Mouse (Mus musculus): ENCODE data around the gene Nfkb2. TPM values are rescaled to one million over a fixed set of nuclear protein-coding genes. Genes with fewer than 3 reads are reported as not detected.

The Nfkb2 gene
- polyA plus RNA-seq, 1 experiment: 4.2 TPM

GRCm38 (mm10) chr19:46287566-46287965, 16.6 kb upstream of the Nfkb2 start:
- TF ChIP-seq POLR2A (IDR thresholded peaks at IDR 0.05; ENCODE audit: borderline replicate concordance, insufficient read depth, low read length) (no peak), CTCF (IDR thresholded peaks at IDR 0.05; ENCODE audit: borderline replicate concordance, insufficient read depth, low read depth, low read length) (no peak)
- Histone ChIP-seq H3K27ac (ENCODE audit: insufficient read depth, low read length) (no peak overlapping the region), H3K4me1 (ENCODE audit: control insufficient read depth, insufficient read depth, low read length) (peaks cover 32% of the 10 kb centered on the region), H3K4me3 (replicated peaks; ENCODE audit: insufficient read depth, low read depth, low read length) (no peak overlapping the region), H3K27me3 (ENCODE audit: control insufficient read depth, insufficient read depth, low read length) (no peaks in the 10 kb centered on the region)
- 92% methylated on average over 3 of the region's 3 CpGs for WGBS
- DNase-seq: no peak

- no peak overlapping the region for H3K27ac ChIP-seq (ENCODE audit: insufficient read depth, low read length)
- H3K4me3 ChIP-seq (replicated peaks; ENCODE audit: insufficient read depth, low read depth, low read length): no peak overlapping the region
- DNase-seq: no peak
- TF ChIP-seq POLR2A (IDR thresholded peaks at IDR 0.05; ENCODE audit: borderline replicate concordance, insufficient read depth, low read length): no peak
- TF ChIP-seq CTCF (IDR thresholded peaks at IDR 0.05; ENCODE audit: borderline replicate concordance, insufficient read depth, low read depth, low read length): no peak
- 47% methylated on average over 12 of the region's 12 CpGs for WGBS
- H3K4me1 ChIP-seq (ENCODE audit: control insufficient read depth, insufficient read depth, low read length): peaks cover 19% of the 10 kb centered on the region
- H3K27me3 ChIP-seq (ENCODE audit: control insufficient read depth, insufficient read depth, low read length): no peaks in the 10 kb centered on the region
Measured at GRCm38 (mm10) chr19:46290535-46291105, 13.5 kb upstream of the Nfkb2 start.

GRCm38 (mm10) chr19:46296938-46297337, 7.2 kb upstream of the Nfkb2 start:
- DNase-seq: no peak
- TF ChIP-seq CTCF (IDR thresholded peaks at IDR 0.05; ENCODE audit: borderline replicate concordance, insufficient read depth, low read depth, low read length) (no peak), POLR2A (IDR thresholded peaks at IDR 0.05; ENCODE audit: borderline replicate concordance, insufficient read depth, low read length) (no peak)
- Histone ChIP-seq H3K27ac (ENCODE audit: insufficient read depth, low read length) (no peak overlapping the region), H3K4me3 (replicated peaks; ENCODE audit: insufficient read depth, low read depth, low read length) (no peak overlapping the region), H3K4me1 (ENCODE audit: control insufficient read depth, insufficient read depth, low read length) (no peaks in the 10 kb centered on the region), H3K27me3 (ENCODE audit: control insufficient read depth, insufficient read depth, low read length) (no peaks in the 10 kb centered on the region)
- WGBS: 79% methylated on average over 4 of the region's 4 CpGs

GRCm38 (mm10) chr19:46300294-46301045, 3.6 kb upstream of the Nfkb2 start:
- no peak overlapping the region for H3K27ac ChIP-seq (ENCODE audit: insufficient read depth, low read length)
- H3K4me3 ChIP-seq (replicated peaks; ENCODE audit: insufficient read depth, low read depth, low read length): no peak overlapping the region
- no peak for DNase-seq
- 44% methylated on average over 8 of the region's 8 CpGs for WGBS
- H3K4me1 ChIP-seq (ENCODE audit: control insufficient read depth, insufficient read depth, low read length): 0 out of 2 replicates have a peak, but pooled peaks cover 4% of the 10 kb centered on the region
- H3K27me3 ChIP-seq (ENCODE audit: control insufficient read depth, insufficient read depth, low read length): no peaks in the 10 kb centered on the region; the same call in 1 of the 2 replicates
- TF ChIP-seq POLR2A (IDR thresholded peaks at IDR 0.05; ENCODE audit: borderline replicate concordance, insufficient read depth, low read length) (no peak), CTCF (IDR thresholded peaks at IDR 0.05; ENCODE audit: borderline replicate concordance, insufficient read depth, low read depth, low read length) (no peak)

GRCm38 (mm10) chr19:46302551-46302950, 1.6 kb upstream of the Nfkb2 start:
- no peak for DNase-seq
- H3K27ac ChIP-seq (ENCODE audit: insufficient read depth, low read length): no peak overlapping the region
- no peak overlapping the region for H3K4me3 ChIP-seq (replicated peaks; ENCODE audit: insufficient read depth, low read depth, low read length)
- TF ChIP-seq CTCF (IDR thresholded peaks at IDR 0.05; ENCODE audit: borderline replicate concordance, insufficient read depth, low read depth, low read length) (no peak), POLR2A (IDR thresholded peaks at IDR 0.05; ENCODE audit: borderline replicate concordance, insufficient read depth, low read length) (no peak)
- 0 out of 2 replicates have a peak, but pooled peaks cover 4% of the 10 kb centered on the region for H3K4me1 ChIP-seq (ENCODE audit: control insufficient read depth, insufficient read depth, low read length)
- no peaks in the 10 kb centered on the region; the same call in 1 of the 2 replicates for H3K27me3 ChIP-seq (ENCODE audit: control insufficient read depth, insufficient read depth, low read length)
- WGBS: 86% methylated on average over 4 of the region's 4 CpGs

- Histone ChIP-seq H3K27me3 (ENCODE audit: control insufficient read depth, insufficient read depth, low read length) (no peaks in the 10 kb centered on the region; the same call in 1 of the 2 replicates), H3K4me3 (replicated peaks; ENCODE audit: insufficient read depth, low read depth, low read length) (no peak overlapping the region), H3K4me1 (ENCODE audit: control insufficient read depth, insufficient read depth, low read length) (0 out of 2 replicates have a peak, but pooled peaks cover 4% of the 10 kb centered on the region), H3K27ac (ENCODE audit: insufficient read depth, low read length) (no peak overlapping the region)
- WGBS: 48% methylated on average over 18 of the region's 18 CpGs
- peak in 1 of 2 experiments; percentile 10 for DNase-seq
- TF ChIP-seq POLR2A (IDR thresholded peaks at IDR 0.05; ENCODE audit: borderline replicate concordance, insufficient read depth, low read length): no peak
- TF ChIP-seq CTCF (IDR thresholded peaks at IDR 0.05; ENCODE audit: borderline replicate concordance, insufficient read depth, low read depth, low read length): no peak
Measured at GRCm38 (mm10) chr19:46303251-46304215, 587 bp upstream of the Nfkb2 start.

GRCm38 (mm10) chr19:46304908-46305333, 801 bp downstream of the Nfkb2 start:
- WGBS: 2% methylated on average over 34 of the region's 34 CpGs
- TF ChIP-seq CTCF (IDR thresholded peaks at IDR 0.05; ENCODE audit: borderline replicate concordance, insufficient read depth, low read depth, low read length): no peak
- TF ChIP-seq POLR2A (IDR thresholded peaks at IDR 0.05; ENCODE audit: borderline replicate concordance, insufficient read depth, low read length): no peak

More at GRCm38 (mm10) chr19:46304908-46305333, 801 bp downstream of the Nfkb2 start:
- no peaks in the 10 kb centered on the region; the same call in 1 of the 2 replicates for H3K27me3 ChIP-seq (ENCODE audit: control insufficient read depth, insufficient read depth, low read length)
- H3K4me3 ChIP-seq (replicated peaks; ENCODE audit: insufficient read depth, low read depth, low read length): peak overlapping the region; percentile 33
- H3K4me1 ChIP-seq (ENCODE audit: control insufficient read depth, insufficient read depth, low read length): peaks cover 8% of the 10 kb centered on the region; the same call in 1 of the 2 replicates
- DNase-seq: peak; percentile 10 to 24
- H3K27ac ChIP-seq (ENCODE audit: insufficient read depth, low read length): no peak overlapping the region
